Mouse (Mus musculus): ENCODE measurements around the gene Kif11.

Kif11 gene

GRCm38 (mm10) chr19:37442524-37443286 is 66.5 kb downstream of the Kif11 start:
- DNase-seq (ENCODE audit: extremely low spot score, low read depth, low spot score): no peak

- no peak for DNase-seq (ENCODE audit: extremely low spot score, low read depth, low spot score)
Measured at GRCm38 (mm10) chr19:37443631-37444140, 67.5 kb downstream of the Kif11 start.

- DNase-seq (ENCODE audit: extremely low spot score, low read depth, low spot score): no peak
Measured at GRCm38 (mm10) chr19:37448212-37448611, 72.0 kb downstream of the Kif11 start.

DNA sequence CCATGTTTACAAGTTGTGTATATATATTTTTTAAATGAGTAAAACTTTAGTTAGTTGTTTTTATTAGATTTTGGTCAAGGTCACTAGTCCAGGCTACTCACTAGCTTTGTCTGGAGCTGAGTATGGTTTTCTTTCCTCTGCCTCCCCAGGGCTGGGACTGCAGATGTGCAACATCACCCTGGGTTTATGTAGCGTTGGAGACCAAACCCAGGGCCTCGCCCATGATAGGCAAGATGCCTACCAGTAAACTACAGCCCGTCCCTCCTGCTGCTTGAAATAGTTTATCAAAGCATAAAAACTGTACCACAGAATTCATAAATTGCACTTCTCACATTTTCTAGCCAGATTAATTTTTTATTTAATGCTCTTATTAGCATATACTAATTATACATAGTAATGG is 73.0 kb downstream of the Kif11 start:
- DNase-seq (ENCODE audit: extremely low spot score, low read depth, low spot score): no peak

DNA sequence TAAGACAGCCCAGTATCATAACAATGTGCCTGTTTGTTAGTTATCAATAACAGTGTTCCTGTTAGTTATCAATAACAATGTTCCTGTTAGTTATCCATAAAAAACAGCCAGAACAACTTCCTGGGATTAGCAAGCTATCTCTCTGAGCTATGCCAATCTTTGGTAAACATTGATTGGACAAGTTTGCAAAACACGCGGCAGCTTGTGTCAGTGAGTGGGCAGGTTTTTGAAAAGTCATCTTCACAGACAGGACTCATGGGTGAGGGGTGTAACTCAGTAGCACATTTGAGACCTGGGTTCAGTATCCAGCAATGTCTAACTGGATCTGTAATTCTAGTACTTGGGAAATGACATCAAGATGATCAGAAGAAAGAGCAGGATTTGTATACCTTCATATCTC is 79.3 kb downstream of the Kif11 start:
- DNase-seq (ENCODE audit: extremely low spot score, low read depth, low spot score): no peak

DNA sequence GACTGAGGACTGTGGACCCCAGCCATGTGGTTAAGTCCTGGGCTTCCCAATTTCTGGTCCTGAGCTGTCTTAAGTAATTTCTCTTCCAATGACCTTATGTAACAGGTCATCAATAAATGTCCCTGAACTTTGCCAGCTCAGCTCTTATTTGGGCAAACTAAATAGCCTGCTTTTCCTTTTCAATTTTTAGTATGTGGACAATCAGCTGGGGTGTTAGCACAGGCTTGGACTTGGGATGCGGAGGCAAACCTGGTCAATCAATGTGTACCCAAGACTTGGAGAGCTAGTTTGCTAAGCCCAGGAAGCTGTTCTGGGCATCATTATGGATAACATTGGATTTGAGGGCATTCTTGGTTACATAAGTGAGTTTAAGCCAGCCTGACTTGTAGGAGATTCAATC is 79.8 kb downstream of the Kif11 start:
- no peak for DNase-seq (ENCODE audit: extremely low spot score, low read depth, low spot score)

GRCm38 (mm10) chr19:37458013-37458412 is 81.8 kb downstream of the Kif11 start:
- no peak for DNase-seq (ENCODE audit: extremely low spot score, low read depth, low spot score)

GRCm38 (mm10) chr19:37466403-37466802 is 90.2 kb downstream of the Kif11 start:
- DNase-seq (ENCODE audit: extremely low spot score, low read depth, low spot score): no peak

DNA sequence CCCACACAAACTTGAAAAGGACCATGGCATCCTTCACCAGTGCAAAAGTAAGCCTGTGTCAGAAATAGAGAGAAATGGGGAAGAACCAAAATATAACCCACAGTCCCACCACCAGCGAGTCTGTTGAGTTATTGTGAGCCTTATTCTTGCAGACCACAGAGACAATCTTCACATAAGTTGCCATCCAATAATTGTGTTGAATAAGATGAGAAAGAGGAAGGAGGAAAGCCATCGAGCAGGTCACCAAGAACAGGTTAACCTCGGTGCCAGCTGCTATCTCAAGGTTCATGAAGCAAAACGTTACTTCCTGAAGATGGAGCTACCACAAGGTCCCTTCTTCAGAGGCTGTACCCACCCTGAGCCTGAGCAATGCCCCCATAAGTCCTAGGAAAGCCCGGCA is 90.8 kb downstream of the Kif11 start:
- DNase-seq (ENCODE audit: extremely low spot score, low read depth, low spot score): no peak

DNA sequence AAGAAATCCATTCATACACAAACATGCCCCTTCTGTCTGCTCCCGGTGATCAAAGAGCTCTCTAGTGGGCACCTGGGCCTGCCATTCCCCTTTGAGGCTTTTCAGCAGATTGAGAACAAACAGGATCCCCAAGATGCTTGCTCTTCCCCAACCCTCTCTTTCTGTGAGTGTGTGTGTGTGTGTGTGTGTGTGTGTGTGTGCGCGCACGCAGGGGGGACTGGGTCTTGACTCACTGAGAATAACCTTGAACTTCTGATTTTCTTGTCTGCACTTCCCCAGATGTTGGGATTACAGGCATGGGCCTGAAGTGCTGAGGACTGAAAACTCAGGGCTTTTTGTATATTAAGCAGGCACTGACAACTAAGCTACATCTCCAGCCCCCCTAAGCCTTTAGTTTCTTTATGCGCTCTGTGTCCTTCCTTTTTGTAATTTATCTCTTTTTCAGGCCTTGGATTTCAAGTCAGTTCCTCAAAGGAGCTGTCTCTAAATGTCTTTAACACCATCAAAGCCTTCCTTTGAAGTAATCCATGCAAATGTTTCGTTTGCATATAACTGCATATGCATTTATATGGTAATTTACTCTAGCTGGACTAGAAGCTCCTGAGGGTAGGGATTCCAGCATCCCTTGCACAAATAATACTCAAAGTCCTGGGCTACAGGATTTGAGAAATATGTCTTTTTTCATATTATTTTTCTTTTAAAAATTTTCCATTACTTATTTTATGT is 92.8 kb downstream of the Kif11 start:
- no peak for DNase-seq (ENCODE audit: extremely low spot score, low read depth, low spot score)

Data from hindlimb bud, embryonic 11.5 days (tissue).